Mouse (Mus musculus): Measurements from ENCODE around the gene Clmn. TPM values are rescaled to one million over a fixed set of nuclear protein-coding genes. Genes with fewer than 3 reads are reported as not detected.
A peak's percentile ranks its signal among the peaks of the same experiment; 100 is the strongest.
"Not testable (repeated sequence)": the region's sequence is repeated elsewhere in the genome, so short reads cannot be mapped to it uniquely, and the experiment has no call there.

The Clmn gene
- total RNA-seq, 4 experiments from 2014 or later, result 1.8 to 2.4 (median 2.1) TPM

DNA sequence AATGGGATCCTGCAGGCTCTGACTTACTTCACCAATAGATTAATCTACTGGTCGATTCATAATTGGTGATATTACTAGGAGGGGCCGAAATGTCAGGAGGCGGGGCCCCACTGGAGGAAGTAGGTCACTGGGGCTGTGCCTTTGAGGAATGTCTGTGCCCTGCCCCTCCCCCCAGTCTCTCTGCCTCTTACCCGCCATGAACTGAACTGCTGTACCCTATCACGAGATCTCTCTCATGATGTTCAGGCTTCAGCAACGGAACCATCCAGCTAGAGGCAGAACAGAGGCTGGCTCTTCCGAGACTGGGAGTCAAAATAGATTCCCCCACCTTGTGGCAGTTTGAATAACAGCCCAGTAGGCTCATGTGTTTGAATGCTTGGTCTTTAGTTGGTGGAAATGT is 106.8 kb downstream of the Clmn start:
- no peak for DNase-seq (ENCODE audit: low spot score)

DNA sequence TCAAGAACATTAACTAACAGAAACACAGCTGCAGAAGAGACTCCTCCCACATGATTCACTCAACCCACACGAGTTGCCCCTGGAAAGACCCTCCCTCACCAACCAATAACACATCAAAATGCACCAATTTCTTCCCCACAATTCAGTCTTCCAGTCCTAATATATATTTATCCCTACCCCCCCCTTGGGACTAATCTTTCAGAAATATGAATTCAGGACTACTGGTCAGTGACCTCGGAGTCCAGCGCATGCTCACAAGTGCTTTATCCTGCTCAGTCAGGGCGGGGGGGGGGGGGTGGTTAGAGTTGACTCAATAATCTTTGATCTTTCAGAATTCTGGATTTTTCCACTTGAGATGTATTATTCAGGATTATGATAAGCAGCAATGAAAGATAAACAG is 111.2 kb downstream of the Clmn start:
- no peak for DNase-seq (ENCODE audit: low spot score)

DNA sequence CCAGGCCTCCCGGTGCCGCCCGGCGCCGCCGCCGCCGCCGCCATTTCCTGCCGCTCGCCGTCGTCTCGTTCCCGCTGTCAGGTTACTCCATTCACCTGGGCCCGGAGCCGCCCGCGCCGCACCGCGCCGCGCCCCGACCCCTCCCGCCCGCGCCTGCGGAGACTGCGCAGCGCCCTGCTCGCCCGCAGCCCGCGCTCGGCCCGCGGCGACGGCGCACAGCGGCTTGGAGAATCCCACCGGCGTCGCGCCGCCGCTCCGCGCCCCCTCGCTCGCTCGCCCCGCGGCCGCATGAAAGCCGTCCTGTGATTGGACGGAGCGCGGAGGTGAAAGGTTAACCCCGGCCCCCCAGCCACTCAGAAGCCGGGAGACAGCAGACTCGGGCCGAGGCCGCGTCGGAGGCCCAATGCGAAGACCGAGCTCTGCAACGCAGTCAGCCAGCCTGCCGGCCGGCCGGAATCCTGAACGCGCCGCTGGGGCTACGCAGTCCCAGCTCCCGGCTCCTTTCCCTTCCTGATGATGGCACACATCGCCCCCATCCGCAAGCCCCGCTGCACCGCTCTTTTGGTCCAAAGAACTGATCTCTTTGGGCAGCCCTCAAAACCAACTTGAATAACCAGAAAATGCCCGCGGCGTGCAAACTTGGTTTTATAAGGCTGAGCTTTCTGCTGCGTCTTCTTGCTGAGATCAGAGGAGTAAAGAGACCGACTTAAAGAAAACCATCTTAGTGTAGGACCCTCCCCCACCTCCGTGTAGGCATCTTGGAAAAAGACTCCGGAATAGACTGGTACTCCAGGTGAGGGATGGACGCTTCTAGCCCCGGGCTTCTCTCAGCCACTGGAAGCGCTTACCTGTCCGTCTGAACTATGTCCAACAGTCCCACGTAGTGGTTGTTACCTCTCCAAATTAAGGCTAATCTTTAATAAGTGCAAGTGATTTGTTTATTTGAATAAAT is 112.8 kb downstream of the Clmn start, which contains the start of gene Dicer1:
TSS of gene Dicer1 (minus strand) at position 139 of the 952 bp plus-strand sequence.
- peak; percentile 98 for DNase-seq (ENCODE audit: low spot score)

DNA sequence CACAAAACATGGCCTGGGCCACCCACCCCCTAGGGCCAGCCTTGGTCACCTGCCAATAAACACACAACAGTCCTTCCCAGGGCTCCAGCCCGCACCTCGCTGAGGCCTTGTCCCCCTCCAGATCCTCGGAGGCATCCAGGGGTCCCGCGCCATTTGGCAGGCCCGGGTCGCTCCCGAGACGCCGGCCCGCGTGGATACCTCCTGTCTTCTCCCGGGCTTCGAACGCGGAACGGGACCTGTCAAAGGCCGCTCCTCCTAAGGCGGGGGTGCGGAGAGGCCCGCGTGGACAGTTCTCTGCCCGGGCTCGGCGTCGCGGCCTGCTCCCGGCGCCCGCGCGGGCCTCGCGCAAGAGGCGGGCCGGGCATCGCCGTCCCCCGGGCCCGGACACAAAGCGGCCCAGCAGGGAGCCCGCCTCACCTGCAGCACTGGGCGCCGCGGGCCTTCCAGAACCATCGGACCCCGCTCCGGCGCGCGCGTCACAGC is 113.5 kb downstream of the Clmn start:
- DNase-seq (ENCODE audit: low spot score), result no peak

DNA sequence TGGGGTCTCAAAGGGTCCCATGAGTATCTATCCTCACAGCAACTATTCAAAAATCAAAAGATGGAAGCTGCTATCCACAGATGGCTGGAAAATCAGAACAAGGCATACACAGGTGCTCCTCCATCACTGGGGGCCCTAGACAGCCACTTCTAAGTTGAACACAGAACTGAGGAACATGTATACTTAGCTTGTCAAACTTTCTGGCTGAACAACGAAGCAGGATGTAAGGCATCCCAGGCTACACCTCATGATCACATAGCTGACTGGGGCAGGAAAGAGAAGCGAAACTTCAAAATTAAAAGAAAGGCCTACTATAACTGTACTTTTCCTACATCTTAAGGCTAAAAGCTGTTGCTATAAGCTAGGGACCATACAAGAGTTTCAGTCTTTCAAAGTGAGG is 115.9 kb downstream of the Clmn start:
- DNase-seq (ENCODE audit: low spot score), result no peak

DNA sequence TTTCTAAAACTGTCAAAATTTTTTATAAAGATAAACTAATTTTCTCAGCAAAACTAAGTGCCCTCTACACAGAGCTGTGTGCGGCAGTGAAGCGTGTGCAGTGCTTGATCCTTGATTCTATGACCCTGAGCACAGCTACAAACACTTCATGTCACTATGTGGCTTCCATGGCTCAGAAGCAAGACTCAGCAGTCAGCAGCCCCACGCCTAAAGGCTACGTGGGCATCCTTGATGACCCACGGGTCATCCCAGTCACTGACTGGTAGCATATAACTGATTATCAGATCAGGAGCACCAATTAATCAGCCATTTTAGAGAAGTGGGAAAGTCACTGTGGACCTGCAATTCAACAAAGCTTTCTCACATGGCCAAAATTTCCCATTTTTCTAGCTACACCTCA is 117.6 kb downstream of the Clmn start:
- DNase-seq (ENCODE audit: low spot score), result no peak

DNA sequence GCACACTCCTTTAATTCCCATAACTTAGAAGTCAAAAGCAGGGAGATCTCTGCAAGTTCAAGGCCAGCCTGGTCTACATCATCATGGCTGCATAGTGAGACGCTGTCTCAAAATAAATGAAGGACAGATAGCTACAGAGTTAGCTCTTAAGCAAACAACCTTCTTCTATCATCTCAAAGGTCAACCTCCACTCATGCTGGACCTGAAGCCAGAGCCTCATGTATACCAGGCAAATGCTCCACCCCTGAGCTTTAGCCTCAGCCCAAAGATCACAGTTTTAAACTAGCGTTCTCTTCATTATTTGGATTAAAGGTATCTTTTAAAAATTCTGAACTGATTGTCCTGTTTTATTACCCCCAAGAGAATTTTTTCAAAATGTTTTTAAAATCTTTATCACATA is 118.3 kb downstream of the Clmn start:
- DNase-seq (ENCODE audit: low spot score), result no peak

DNA sequence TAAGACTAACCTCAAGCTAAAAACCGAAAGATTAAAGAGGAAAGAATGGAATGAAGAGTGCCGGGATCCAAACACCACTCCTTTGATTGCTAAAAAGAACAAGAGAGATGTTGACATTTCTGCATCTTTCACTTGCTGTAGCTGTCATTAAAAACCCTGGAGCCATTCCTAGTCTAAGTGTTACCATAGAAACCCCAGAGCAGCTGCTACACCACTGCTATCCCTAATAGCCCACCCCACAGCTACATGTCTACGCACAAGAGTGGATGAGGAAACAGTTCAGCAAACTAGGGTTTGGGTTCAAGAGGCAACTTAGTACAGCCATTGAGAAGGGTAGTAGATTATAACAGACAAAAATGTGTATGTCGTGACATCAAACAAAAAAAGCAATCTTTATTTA is 121.2 kb downstream of the Clmn start:
- no peak for DNase-seq (ENCODE audit: low spot score)

DNA sequence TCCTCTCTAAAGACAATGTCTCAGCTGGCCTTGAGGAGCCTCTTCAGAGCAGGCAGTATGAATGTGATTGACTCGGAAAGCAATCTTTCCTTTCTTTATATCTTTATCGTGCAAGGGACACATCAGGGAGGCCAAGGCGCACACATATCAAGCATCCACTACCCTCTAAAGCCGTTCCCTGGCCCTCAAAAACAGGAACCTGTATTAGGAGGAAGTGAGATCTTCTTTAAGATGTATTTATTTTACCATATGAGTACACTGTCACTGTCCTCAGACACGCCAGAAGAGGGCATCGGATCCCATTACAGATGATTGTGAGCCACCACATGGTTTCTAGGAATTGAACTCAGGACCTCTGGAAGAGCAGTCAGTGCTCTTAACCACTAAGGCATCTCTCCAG is 122.6 kb downstream of the Clmn start:
- DNase-seq (ENCODE audit: low spot score), result no peak

DNA sequence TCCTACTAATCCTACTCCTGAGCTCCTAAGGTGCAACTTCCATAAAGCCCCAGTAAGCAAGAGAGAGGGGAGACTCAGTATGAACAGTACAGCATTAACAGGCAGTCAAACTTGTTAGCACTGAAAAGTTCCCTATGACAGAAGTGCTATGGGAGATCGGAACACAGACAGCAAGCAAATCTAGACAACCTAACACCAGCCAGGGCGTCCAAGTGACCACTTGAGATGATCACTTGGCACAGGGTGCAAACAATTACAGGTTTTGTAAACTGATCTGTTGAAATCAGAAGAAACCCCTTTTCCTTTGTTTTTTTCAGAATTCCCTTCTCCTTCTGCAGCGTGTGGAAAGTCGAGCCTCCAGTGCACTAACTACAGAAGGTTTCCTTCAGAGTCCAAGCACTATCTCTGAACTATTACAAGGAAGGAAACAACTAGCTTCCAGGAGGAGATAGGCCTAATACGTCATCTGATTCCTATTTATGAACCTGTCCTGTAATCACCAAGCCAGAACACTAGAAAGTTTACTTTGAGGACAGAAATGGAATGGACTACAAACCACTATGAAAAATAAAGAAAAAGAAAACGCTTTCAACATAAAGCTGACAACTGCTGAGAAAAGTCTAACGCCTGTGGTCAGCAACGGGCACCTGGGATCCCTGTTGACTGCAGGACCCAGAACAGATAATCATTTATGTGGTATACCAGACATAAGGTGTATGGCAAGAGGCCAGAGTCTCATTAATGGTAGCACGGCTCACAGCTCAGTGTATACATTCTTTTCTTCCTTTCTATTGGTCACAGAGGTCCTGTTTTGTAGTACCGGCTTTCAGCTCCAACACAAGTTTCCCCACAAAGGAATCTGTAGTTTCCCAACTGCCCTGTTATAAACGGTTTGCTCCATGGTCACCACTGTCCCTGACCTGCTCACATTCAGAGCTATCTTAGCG is 123.8 kb downstream of the Clmn start:
- DNase-seq (ENCODE audit: low spot score), result no peak

DNA sequence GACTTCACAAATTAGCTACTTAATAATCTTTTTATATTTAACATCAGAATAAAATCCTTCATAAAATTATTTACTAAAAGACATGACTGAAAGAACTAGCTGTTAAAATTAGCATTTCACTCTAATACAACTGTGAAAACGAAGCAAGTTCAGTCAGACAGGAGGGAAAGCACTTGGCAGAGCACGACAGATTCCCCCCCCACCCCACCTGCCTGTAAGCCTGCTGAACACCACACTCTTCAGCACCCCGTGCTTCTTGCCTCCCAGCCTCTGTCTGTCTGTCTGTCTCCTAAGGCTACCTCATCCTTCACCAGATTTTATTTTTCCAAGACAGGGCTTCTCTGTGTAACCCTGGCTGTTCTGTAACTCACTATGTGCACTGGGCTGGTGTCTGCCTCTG is 125.9 kb downstream of the Clmn start:
- DNase-seq (ENCODE audit: low spot score), result no peak

DNA sequence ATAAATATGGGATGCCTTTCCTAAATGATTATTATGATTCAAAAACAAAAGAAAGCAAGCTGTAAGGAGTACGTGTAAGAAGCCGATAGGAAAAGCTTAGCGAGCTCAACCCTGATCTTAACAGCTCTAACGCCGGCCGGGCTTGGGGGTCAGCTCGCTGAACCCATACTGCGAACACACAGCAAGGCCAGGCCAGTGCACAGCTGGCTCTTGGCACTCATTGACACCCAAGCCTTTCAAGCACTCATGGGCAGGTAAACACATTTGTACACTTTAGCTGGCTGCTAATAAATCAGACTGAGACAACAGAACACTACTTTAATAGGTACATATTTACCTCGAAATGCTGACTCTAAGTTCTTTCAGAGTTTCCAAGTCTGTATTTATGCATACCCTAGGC is 126.4 kb downstream of the Clmn start:
- no peak for DNase-seq (ENCODE audit: low spot score)

DNA sequence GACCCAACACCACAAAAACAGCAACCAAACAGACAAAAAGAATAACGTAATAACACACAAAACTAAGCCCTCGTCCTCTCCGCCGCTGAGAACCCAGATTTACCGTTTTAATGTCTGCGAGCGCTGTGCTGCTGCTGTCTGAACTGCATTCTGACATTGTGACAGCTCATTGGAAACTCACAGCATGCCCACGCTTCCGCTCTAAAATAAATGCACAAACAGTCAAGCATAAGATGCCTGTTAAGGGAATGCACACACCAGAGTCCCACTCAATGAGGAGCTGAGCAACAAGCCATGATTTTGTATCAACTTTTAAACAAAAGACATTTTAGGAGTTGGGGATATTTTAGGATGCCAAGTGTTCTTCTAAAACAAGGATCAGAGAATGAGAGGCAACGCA is 127.2 kb downstream of the Clmn start:
- DNase-seq (ENCODE audit: low spot score), result no peak

DNA sequence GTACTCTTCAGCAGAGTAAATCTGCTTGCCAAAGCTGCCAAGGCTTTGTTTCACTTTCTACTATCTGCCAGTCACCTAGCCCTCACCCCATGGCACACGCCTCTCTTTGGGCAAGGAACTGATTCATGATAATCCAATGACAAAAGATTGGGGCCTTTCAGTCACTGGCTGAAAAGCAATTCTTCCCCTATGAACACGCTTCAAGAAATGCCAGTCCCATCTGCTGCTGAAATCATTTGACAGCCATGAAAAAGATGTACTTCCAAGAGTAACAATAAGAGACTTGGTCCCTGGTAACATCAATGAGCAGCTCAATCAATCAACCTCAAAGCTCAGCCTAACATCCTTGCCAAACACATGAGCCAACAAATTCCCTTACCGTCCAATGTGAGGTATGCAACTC is 128.9 kb downstream of the Clmn start:
- no peak for DNase-seq (ENCODE audit: low spot score)

DNA sequence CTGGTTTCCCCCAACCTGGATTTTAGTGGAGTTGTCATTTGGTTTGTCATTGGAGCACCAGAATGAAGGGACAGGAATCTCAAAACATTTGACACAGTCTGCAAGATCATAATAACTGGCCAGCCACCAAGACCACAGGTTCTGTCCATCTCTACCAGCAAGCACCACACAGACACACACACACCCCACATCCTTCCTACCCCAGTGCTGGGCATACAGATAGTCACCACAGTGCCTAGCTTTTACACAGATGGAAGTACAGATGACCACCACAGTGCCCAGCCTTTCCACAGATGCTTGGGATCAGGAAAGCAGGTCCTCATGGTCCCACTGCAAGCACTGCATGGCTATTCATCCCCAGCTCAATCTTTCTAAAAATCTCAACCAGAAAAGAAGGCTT is 131.7 kb downstream of the Clmn start:
- no peak for DNase-seq (ENCODE audit: low spot score)

DNA sequence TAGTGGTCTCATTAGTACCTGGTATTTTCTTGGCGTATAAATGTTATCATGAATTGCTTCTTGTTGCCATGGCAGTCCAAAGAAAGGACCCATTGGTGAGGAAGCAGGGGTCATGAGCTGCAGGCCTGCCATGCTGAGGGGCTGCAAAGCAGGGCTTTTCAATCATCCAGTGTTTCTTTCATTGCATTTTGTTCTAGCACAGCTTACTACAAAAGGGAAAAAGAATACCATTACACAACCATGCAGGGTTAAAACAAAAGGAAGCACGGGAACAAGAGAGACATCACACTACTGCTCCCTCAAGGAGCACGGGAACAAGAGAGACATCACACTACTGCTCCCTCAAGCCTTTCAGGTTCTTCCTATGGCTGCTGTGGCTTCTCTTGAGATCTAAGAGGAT is 133.1 kb downstream of the Clmn start:
- DNase-seq (ENCODE audit: low spot score), result no peak

DNA sequence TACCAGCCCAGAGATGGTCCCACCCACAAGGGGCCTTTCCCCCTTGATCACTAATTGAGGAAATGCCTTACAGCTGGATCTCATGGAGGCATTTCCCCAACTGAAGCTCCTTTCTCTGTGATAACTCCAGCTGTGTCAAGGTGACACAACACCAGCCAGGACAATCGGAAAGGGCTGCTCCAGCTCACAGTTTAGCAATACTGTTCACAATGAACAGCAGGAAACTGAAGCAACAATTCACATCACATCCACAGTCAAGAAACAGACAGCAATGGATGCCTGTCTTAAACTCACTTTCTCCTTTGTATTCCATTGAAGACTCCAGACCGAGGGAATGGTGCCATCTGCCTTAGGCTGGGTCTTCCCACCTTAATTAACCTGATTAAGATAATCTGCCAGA is 138.4 kb downstream of the Clmn start:
- not testable (repeated sequence) for DNase-seq (ENCODE audit: low spot score)

DNA sequence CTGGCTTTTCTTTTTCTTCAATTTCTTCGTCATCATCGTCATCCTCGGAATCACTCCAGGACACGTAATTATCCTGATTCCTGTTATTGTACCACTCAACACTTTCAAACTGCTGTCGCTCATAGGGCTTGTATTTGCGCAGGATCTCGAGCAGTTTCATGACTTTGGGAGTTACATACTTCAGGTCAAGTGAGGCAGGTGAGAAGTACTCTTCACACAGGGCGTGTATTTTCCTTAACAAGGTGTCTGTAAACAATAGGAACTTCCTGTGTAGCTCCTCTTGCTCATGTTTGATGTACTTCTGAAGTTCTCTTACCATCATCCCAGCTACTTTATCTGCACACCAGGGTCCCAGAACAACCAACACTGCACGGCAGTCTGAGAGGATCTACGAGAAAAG is 142.8 kb downstream of the Clmn start:
- no peak for DNase-seq (ENCODE audit: low spot score)

DNA sequence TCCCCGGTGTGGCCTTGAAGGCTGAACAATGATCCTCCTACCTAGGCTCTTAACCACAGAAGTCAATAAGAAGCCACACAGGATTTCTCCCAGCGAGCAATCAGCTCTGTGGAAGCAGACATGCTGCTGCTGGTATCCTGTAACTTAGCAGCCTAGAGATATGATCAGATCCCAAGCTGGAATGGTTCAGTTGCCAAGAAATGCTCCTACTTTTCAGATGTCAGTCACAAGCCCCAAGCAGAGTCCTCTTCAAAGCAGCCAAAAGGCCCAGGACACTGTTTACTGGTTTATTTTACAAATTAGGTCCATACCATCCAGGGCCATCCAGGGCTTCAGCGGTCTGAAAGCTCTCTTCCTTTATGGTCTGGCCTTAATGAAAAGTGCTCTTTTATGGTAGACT is 143.9 kb downstream of the Clmn start:
- DNase-seq (ENCODE audit: low spot score), result no peak

DNA sequence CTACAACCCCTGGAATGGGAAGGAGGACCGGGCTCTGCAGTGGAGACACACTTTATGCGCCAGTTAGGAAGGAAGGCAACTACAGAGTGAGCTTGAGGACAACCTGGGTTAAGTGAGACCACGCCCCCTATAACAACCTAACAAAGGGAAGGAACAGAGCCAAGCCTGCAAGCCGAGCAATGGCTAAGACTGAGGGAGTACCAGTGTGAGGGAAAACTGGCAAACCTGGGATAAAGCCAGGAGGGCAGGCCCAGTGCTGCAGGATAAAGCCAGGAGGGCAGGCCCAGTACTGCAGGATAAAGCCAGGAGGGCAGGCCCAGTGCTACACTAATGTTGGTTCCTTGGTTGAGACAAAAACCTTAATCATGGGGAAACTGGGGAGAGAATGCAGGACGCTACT is 145.9 kb downstream of the Clmn start:
- no peak for DNase-seq (ENCODE audit: low spot score)

DNA sequence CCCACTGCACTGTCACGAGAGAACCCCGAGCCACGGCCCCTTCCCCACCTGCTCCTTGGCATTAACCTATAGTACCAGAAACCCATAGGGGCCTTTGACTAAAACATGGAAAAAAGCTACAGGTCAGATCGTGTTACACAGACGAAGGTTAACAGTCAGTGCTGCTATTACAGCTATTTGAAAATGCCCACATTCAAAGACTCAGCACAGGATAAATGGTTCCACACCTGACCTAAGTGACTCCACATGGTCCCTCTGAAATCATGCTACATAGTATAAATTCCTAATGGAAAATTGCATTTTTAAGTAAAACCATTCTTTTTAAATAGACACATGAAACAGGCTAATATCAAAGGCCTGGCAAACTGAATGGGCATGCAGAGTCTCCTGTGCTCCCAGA is 148.5 kb downstream of the Clmn start:
- no peak for DNase-seq (ENCODE audit: low spot score)

DNA sequence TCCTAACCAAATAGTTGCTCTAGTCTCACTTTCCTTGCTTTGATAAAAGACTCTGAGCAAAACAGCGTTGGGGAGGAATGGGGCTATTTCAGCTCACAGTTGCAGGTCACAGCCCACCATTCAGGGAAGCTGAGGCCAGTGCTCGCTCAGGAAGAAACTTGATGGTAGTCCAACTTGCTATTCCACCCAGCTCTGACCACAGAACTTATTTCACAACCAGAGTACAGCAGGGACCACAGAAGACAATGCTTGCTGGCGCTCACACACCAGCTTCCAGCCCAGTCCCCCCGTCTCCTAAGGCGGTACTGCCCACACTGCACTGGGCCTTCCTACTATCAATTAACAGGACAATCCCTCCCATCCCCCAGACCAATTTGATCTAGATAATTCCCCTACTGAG is 149.4 kb downstream of the Clmn start:
- no peak for DNase-seq (ENCODE audit: low spot score)
